ENCODE assay signal across 17 mouse cellular contexts in the genomic region with DNA sequence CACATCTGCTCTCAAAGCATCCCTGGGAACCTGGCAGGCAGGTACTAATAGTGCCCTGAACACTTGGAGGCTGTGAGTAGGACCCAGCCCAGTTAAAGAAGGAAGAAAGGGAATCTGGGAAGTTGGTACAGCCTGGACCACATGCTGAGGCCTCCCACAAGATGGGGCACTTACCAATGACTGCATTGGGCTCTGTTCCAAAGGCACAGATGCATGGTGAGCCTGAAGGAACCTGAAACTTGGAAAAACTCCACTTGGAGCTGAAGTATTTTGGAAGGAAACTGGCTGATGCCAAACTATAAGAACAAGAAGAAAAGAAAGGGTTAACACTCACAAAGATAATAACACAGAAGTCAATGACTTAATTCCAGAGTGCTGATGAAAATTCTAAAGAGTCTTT. TPM values are rescaled to one million over a fixed set of nuclear protein-coding genes. Genes with fewer than 3 reads are reported as not detected.
DNase-seq lines count a peak whose midpoint lies in the region; TF ChIP-seq lines count a peak whose summit lies in the region.
"Had no signal": no experiment of that assay in that cellular context is flagged by ENCODE, and none has a peak within 500 bp of the region (broad histone marks: within the 10 kb centered on the region; RNA-seq: fewer than 3 reads in every experiment).

No protein-coding gene starts in this region.

- peaks cover 25% of the 10 kb centered on the region for H3K36me3 ChIP-seq in liver, adult 2 months (ENCODE audit: control insufficient read depth, insufficient read depth, low read length)

- peak; percentile 24 to 33 for DNase-seq in cerebellum, postnatal 10 days
- DNase-seq in cerebellum, adult 8-10 months = no peak
- peak; percentile 21 for DNase-seq in heart, adult 11 months
- DNase-seq in heart, adult 9 months (ENCODE audit: low spot score in 2 of 2) = no peak
- no peak for DNase-seq in liver, adult 2 months (ENCODE audit: extremely low read depth, low read depth, low spot score)
- DNase-seq in liver = no peak
- no peak for DNase-seq in frontal cortex, postnatal 14 days (ENCODE audit: low spot score in 2 of 2)
- DNase-seq: adrenal gland, postnatal 14 days; B cell, adult 2 months had no signal

- no peak for TF ChIP-seq CTCF in liver, adult 2 months (IDR thresholded peaks at IDR 0.05; ENCODE audit: low read depth, low read length)

- H3K27me3 ChIP-seq in liver, adult 2 months (ENCODE audit: control insufficient read depth, insufficient read depth, low read length) = no peaks in the 10 kb centered on the region
- H3K27me3 ChIP-seq: CH12.LX; embryonic facial prominence, embryonic 12.5 days; forebrain, embryonic 13.5 days; Patski had no signal

- no peak for TF ChIP-seq POLR2A in liver, adult 2 months (IDR thresholded peaks at IDR 0.05; ENCODE audit: extremely low read depth, insufficient read depth, low read length)

- H3K9ac ChIP-seq in liver, adult 2 months (ENCODE audit: low read depth, low read length) = no peak overlapping the region
- H3K9ac ChIP-seq: embryonic facial prominence, embryonic 12.5 days; forebrain, embryonic 13.5 days had no signal

- H3K4me1 ChIP-seq in liver, adult 2 months (ENCODE audit: control insufficient read depth, insufficient read depth, low read length) = peaks cover 31% of the 10 kb centered on the region
- H3K4me1 ChIP-seq: embryonic facial prominence, embryonic 10.5 days; embryonic facial prominence, embryonic 12.5 days; forebrain, embryonic 13.5 days had no signal

- no peak overlapping the region for H3K4me3 ChIP-seq in liver, adult 2 months (ENCODE audit: insufficient read depth, low read depth, low read length)
- H3K4me3 ChIP-seq: embryonic facial prominence, embryonic 10.5 days; embryonic facial prominence, embryonic 12.5 days; forebrain, embryonic 13.5 days had no signal

- H3K79me2 ChIP-seq in liver, adult 2 months (ENCODE audit: control insufficient read depth, insufficient read depth, low read length) = peaks cover 2% of the 10 kb centered on the region; the same call in 1 of the 2 replicates

- H3K27ac ChIP-seq in liver, adult 2 months (replicated peaks; ENCODE audit: insufficient read depth, low read depth, low read length) = peak overlapping the region; percentile 77
- H3K27ac ChIP-seq: embryonic facial prominence, embryonic 10.5 days; embryonic facial prominence, embryonic 12.5 days; forebrain, embryonic 13.5 days had no signal

RNA-seq across cellular contexts. Expression of a gene that starts 25.6 kb away (rescaled TPM):
- total RNA-seq in liver, adult 2 months (2014; rRNA removed) = 27.6 and 30.0 TPM in 2 replicates
- polyA plus RNA-seq in liver, adult 2 months (2012; rRNA removed) = 34.8 and 45.1 TPM in 2 replicates

RNA-seq across cellular contexts. Expression of a gene that starts 59.4 kb away (rescaled TPM):
- total RNA-seq in liver, adult 2 months (2014; rRNA removed) = 0.67 and 0.74 TPM in 2 replicates
- polyA plus RNA-seq in liver, adult 2 months (2012; rRNA removed) = 0.57 and 0.87 TPM in 2 replicates
- total RNA-seq: CH12.LX, G1E had no signal
- polyA plus RNA-seq: activated CD4-positive, CD25-positive, alpha-beta regulatory T cell, adult 4 months; CD4-positive, CD25-positive, alpha-beta regulatory T cell, adult 4 months; G1E had no signal

Comparison
In these comparisons a context has a peak if more than half of its experiments do, and no peak if none do; other contexts are left out.
1. DNase-seq: peak in cerebellum, postnatal 10 days (2 of 2) and heart, adult 11 months (single experiment); none in cerebellum, adult 8-10 months (single experiment), heart, adult 9 months (0 of 2), liver, adult 2 months (single experiment), liver (single experiment) and frontal cortex, postnatal 14 days (0 of 2).